Mouse (Mus musculus) MEL (cell line): ENCODE data around the gene Apba1. TPM values are rescaled to one million over a fixed set of nuclear protein-coding genes. Genes with fewer than 3 reads are reported as not detected.

ENCODE experiments used
- DNase-seq: peaks from one replicate; pipeline ENCODE4 v3.0.0; 2011; ENCODE audit warnings: low read depth, low spot score
- H3K27ac ChIP-seq: 2 replicates; pipeline ENCODE4 v1.5.1; 2012; ENCODE audit warnings: low read depth, mild to moderate bottlenecking, control low read depth, low read length, moderate library complexity; ENCODE audit not compliant: control insufficient read depth
- H3K27me3 ChIP-seq, 2 experiments: fragments of 150-350 bp in 1 of 2; sonication (generic) in 1 of 2; 2 replicates each; pipeline ENCODE4 v1.6.1; 2012; ENCODE audit warnings: low read length in 2 of 2, mild to moderate bottlenecking in 2 of 2, improper control_type of control experiment in 1 of 2, moderate library complexity in 1 of 2; ENCODE audit not compliant: insufficient read depth in 2 of 2, control insufficient read depth in 1 of 2
- H3K36me3 ChIP-seq, 2 experiments: 2 replicates each; pipeline ENCODE4 v1.6.1; 2012 to 2014; ENCODE audit warnings: low read length in 2 of 2, improper control_type of control experiment in 1 of 2, inconsistent platforms in 1 of 2, mild to moderate bottlenecking in 1 of 2; ENCODE audit not compliant: insufficient read depth in 2 of 2, control insufficient read depth in 1 of 2
- H3K4me1 ChIP-seq, 2 experiments: fragments of 150-350 bp in 1 of 2; sonication (generic) in 1 of 2; 2 replicates each; pipeline ENCODE4 v1.6.1; 2012; ENCODE audit warnings: low read length in 2 of 2, improper control_type of control experiment in 1 of 2, mild to moderate bottlenecking in 1 of 2; ENCODE audit not compliant: insufficient read depth in 2 of 2, control insufficient read depth in 1 of 2
- H3K4me3 ChIP-seq, 2 experiments: fragments of 150-350 bp in 1 of 2; sonication (generic) in 1 of 2; 2 replicates each; pipeline ENCODE4 v1.5.1; 2012; ENCODE audit warnings: low read depth in 2 of 2, low read length in 2 of 2, mild to moderate bottlenecking in 2 of 2, moderate library complexity in 2 of 2, control low read depth in 1 of 2, improper control_type of control experiment in 1 of 2; ENCODE audit not compliant: control insufficient read depth in 1 of 2, insufficient read depth in 1 of 2
- H3K79me2 ChIP-seq: 2 replicates; pipeline ENCODE4 v1.6.1; 2012; ENCODE audit warnings: mild to moderate bottlenecking, low read length, moderate library complexity; ENCODE audit not compliant: control insufficient read depth, poor library complexity, insufficient read depth
- H3K9ac ChIP-seq: 2 replicates; pipeline ENCODE4 v1.6.1; 2012; ENCODE audit warnings: low read depth, mild to moderate bottlenecking, control low read depth, low read length, moderate library complexity; ENCODE audit not compliant: control insufficient read depth, poor library complexity, severe bottlenecking
- H3K9me3 ChIP-seq: fragments of 150-350 bp; sonication (generic); replicated peaks from 2 replicates; pipeline ENCODE4 v1.6.1; 2012; ENCODE audit warnings: mild to moderate bottlenecking, low read length, improper control_type of control experiment, moderate library complexity; ENCODE audit not compliant: insufficient read depth
- CHD1 ChIP-seq: IDR thresholded peaks from 2 replicates; pipeline ENCODE4 v1.6.1; 2012; ENCODE audit warnings: low read depth, mild to moderate bottlenecking, inconsistent platforms, low read length, improper control_type of control experiment
- CTCF ChIP-seq, 3 experiments: IDR thresholded peaks in 2 of 3; conservative IDR thresholded peaks in 1 of 3; 2 replicates each; pipeline ENCODE4 v1.5.1; 2011 to 2012; ENCODE audit warnings: low read length in 3 of 3, low read depth in 2 of 3, mild to moderate bottlenecking in 2 of 3, improper control_type of control experiment in 1 of 3, inconsistent platforms in 1 of 3, mixed read lengths in 1 of 3, moderate library complexity in 1 of 3; ENCODE audit not compliant: control insufficient read depth in 1 of 3, insufficient read depth in 1 of 3, poor library complexity in 1 of 3, severe bottlenecking in 1 of 3
- E2F4 ChIP-seq: IDR thresholded peaks from 2 replicates; pipeline ENCODE4 v1.6.1; 2011; ENCODE audit warnings: low read depth, low read length, improper control_type of control experiment, borderline replicate concordance
- EP300 ChIP-seq, 2 experiments: IDR thresholded peaks; 2 replicates each; pipeline ENCODE4 v1.6.1; 2011; ENCODE audit warnings: improper control_type of control experiment in 2 of 2, low read length in 2 of 2, low read depth in 1 of 2, mild to moderate bottlenecking in 1 of 2
- ETS1 ChIP-seq: IDR thresholded peaks from 2 replicates; pipeline ENCODE4 v1.6.1; 2012; ENCODE audit warnings: low read depth, mild to moderate bottlenecking, inconsistent platforms, low read length, improper control_type of control experiment, moderate library complexity
- HCFC1 ChIP-seq: IDR thresholded peaks from 2 replicates; pipeline ENCODE4 v1.6.1; 2012; ENCODE audit warnings: low read depth, mild to moderate bottlenecking, inconsistent platforms, low read length, improper control_type of control experiment, moderate library complexity
- MAFK ChIP-seq: IDR thresholded peaks from 2 replicates; pipeline ENCODE4 v1.6.1; 2011; ENCODE audit warnings: low read depth, mild to moderate bottlenecking, low read length, improper control_type of control experiment, borderline replicate concordance
- MXI1 ChIP-seq: IDR thresholded peaks from 2 replicates; pipeline ENCODE4 v1.6.1; 2011; ENCODE audit warnings: mild to moderate bottlenecking, low read depth, low read length, improper control_type of control experiment
- NELFE ChIP-seq: IDR thresholded peaks from 2 replicates; pipeline ENCODE4 v1.6.1; 2011; ENCODE audit warnings: low read depth, low read length, improper control_type of control experiment
- POLR2A ChIP-seq, 2 experiments: IDR thresholded peaks; 2 replicates each; pipeline ENCODE4 v1.6.1; 2011 to 2012; ENCODE audit warnings: low read length in 2 of 2, mild to moderate bottlenecking in 2 of 2, control low read depth in 1 of 2, improper control_type of control experiment in 1 of 2, low read depth in 1 of 2, moderate library complexity in 1 of 2; ENCODE audit not compliant: control insufficient read depth in 1 of 2, insufficient read depth in 1 of 2, poor library complexity in 1 of 2
- POLR2AphosphoS5 ChIP-seq: IDR thresholded peaks from 2 replicates; pipeline ENCODE4 v1.6.1; 2012; ENCODE audit warnings: low read depth, borderline replicate concordance, mild to moderate bottlenecking, inconsistent platforms, low read length, moderate library complexity, mixed read lengths
- RAD21 ChIP-seq: IDR thresholded peaks from 2 replicates; pipeline ENCODE4 v1.6.1; 2011; ENCODE audit warnings: mild to moderate bottlenecking, low read depth, low read length, improper control_type of control experiment
- RCOR1 ChIP-seq: IDR thresholded peaks from 2 replicates; pipeline ENCODE4 v1.6.1; 2012; ENCODE audit warnings: low read depth, mild to moderate bottlenecking, inconsistent platforms, low read length, improper control_type of control experiment
- TAL1 ChIP-seq: IDR thresholded peaks from 2 replicates; pipeline ENCODE4 v1.6.1; 2012; ENCODE audit warnings: mild to moderate bottlenecking, inconsistent platforms, low read length, moderate library complexity, mixed read lengths
- TBP ChIP-seq: IDR thresholded peaks from 2 replicates; pipeline ENCODE4 v1.8.0; 2011; ENCODE audit warnings: low read depth, low read length, improper control_type of control experiment
- ZMIZ1 ChIP-seq: IDR thresholded peaks from 2 replicates; pipeline ENCODE4 v1.6.1; 2012; ENCODE audit warnings: low read depth, mild to moderate bottlenecking, inconsistent platforms, low read length, improper control_type of control experiment, moderate library complexity
- polyA plus RNA-seq, 2 experiments: library from polyadenylated mRNA; stranded (reverse) in 1 of 2; unstranded in 1 of 2; fragments of >175 nt in 1 of 2; fragments of >200 nt in 1 of 2; gene quantifications; 2 replicates each; pipeline versions ENCODE4 v1.2.1 to v1.2.4; 2012; ENCODE audit warnings: low replicate concordance in 2 of 2, low read depth in 1 of 2; ENCODE audit not compliant: insufficient read length in 2 of 2, insufficient read depth in 1 of 2, missing spikeins in 1 of 2
- total RNA-seq: library from RNA; depleted of rRNA; stranded (reverse); fragments of 300-350 nt; gene quantifications from 2 replicates; pipeline ENCODE4 v1.2.3, GENCODE M21; 2012

Apba1 gene
- total and polyA plus RNA-seq, 3 experiments, result under 0.01 to 0.03 TPM; not detected in 1

DNA sequence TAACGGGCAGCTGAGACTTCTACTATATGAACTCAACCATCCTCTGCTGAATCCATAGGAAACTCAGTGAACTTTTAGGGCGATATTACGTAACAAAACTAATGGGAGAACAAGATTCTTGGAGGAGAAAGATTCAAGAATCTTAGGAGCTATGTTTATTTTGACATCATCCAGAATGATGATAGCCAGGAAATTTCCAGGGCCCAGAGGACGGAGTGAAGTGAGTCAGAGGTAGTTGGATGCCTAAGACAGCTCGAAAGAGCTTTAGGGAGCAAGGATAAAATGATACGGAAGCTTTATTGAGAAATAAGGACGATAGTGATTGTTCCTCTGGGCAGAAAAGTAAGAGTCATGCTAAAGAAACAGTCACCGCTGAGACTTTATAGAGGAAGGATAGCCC is 67.6 kb downstream of the Apba1 start:
- H3K9me3 ChIP-seq, result no peaks in the 10 kb centered on the region
- TF ChIP-seq EP300 (IDR thresholded peaks at IDR 0.05; ENCODE audit: low read depth in 1 of 2, low read length in 2 of 2), result no peak
- TF ChIP-seq E2F4, result no peak
- TF ChIP-seq POLR2AphosphoS5, result no peak
- TF ChIP-seq MAFK, result no peak
- TF ChIP-seq MXI1, result no peak
- no peak for TF ChIP-seq TAL1
- no peak for TF ChIP-seq CTCF (IDR thresholded peaks at IDR 0.05 in 2 of 3, conservative IDR thresholded peaks at IDR 0.05 in 1 of 3; ENCODE audit: control insufficient read depth in 1 of 3, insufficient read depth in 1 of 3, low read depth in 2 of 3, low read length in 3 of 3, poor library complexity in 1 of 3, severe bottlenecking in 1 of 3)
- no peak for TF ChIP-seq ZMIZ1
- no peak for TF ChIP-seq NELFE
- H3K27ac ChIP-seq, result no peak overlapping the region
- H3K27me3 ChIP-seq, result no peaks in the 10 kb centered on the region
- no peaks in the 10 kb centered on the region for H3K4me1 ChIP-seq
- H3K36me3 ChIP-seq, result no peaks in the 10 kb centered on the region
- H3K79me2 ChIP-seq, result no peaks in the 10 kb centered on the region
- no peak overlapping the region for H3K9ac ChIP-seq
- DNase-seq, result no peak
- no peak overlapping the region for H3K4me3 ChIP-seq

- H3K79me2 ChIP-seq, result no peaks in the 10 kb centered on the region
- no peak overlapping the region for H3K9ac ChIP-seq
- no peaks in the 10 kb centered on the region for H3K27me3 ChIP-seq
- H3K4me1 ChIP-seq, result no peaks in the 10 kb centered on the region
- H3K4me3 ChIP-seq, result no peak overlapping the region
- H3K9me3 ChIP-seq, result no peaks in the 10 kb centered on the region
- no peaks in the 10 kb centered on the region for H3K36me3 ChIP-seq
- DNase-seq, result no peak
- no peak overlapping the region for H3K27ac ChIP-seq
- TF ChIP-seq RAD21 (no peak), TBP (no peak), ETS1 (no peak), CTCF (IDR thresholded peaks at IDR 0.05 in 2 of 3, conservative IDR thresholded peaks at IDR 0.05 in 1 of 3; ENCODE audit: control insufficient read depth in 1 of 3, insufficient read depth in 1 of 3, low read depth in 2 of 3, low read length in 3 of 3, poor library complexity in 1 of 3, severe bottlenecking in 1 of 3) (no peak), POLR2A (IDR thresholded peaks at IDR 0.05; ENCODE audit: control insufficient read depth in 1 of 2, insufficient read depth in 1 of 2, low read depth in 1 of 2, low read length in 2 of 2, poor library complexity in 1 of 2) (no peak), EP300 (IDR thresholded peaks at IDR 0.05; ENCODE audit: low read depth in 1 of 2, low read length in 2 of 2) (no peak), CHD1 (no peak), RCOR1 (no peak), HCFC1 (no peak)
- TF ChIP-seq, all 39 proteins: peak for 0
Observed at GRCm38 (mm10) chr19:23830761-23831160, 72.1 kb downstream of the Apba1 start.
